Comparison of ENCODE assay signal across 39 mouse cellular contexts in genomic region chr6:89969013-89969412, GRCm38 (mm10). TPM values are rescaled to one million over a fixed set of nuclear protein-coding genes. Genes with fewer than 3 reads are reported as not detected.
"Had no signal": no experiment of that assay in that cellular context is flagged by ENCODE, and none has a peak within 500 bp of the region (broad histone marks: within the 10 kb centered on the region; RNA-seq: fewer than 3 reads in every experiment).

Gene Vmn1r46 (plus strand): TSS chr6:89969313.

- H3K4me3 ChIP-seq: limb, embryonic 10.5 days; limb, embryonic 12.5 days; limb, embryonic 13.5 days; limb, embryonic 15.5 days; liver, embryonic 12.5 days; liver, embryonic 13.5 days; liver, embryonic 15.5 days; lung, embryonic 15.5 days; megakaryocyte, embryonic 14.5 days; midbrain, embryonic 10.5 days; midbrain, embryonic 12.5 days; midbrain, embryonic 13.5 days; midbrain, embryonic 15.5 days; myocyte; neural tube, embryonic 12.5 days had no signal

- ATAC-seq: liver, embryonic 12.5 days; liver, postnatal 0 days; lung, postnatal 0 days; midbrain, embryonic 13.5 days; midbrain, embryonic 15.5 days; midbrain, embryonic 16.5 days had no signal

- H3K9me3 ChIP-seq: liver, embryonic 13.5 days; liver, embryonic 15.5 days; lung, embryonic 15.5 days had no signal

- H3K36me3 ChIP-seq: limb, embryonic 10.5 days; limb, embryonic 12.5 days; limb, embryonic 13.5 days; limb, embryonic 15.5 days; liver, embryonic 12.5 days; liver, embryonic 13.5 days; liver, embryonic 15.5 days; lung, embryonic 15.5 days; midbrain, embryonic 10.5 days; midbrain, embryonic 12.5 days; midbrain, embryonic 13.5 days; midbrain, embryonic 15.5 days; neural tube, embryonic 12.5 days had no signal

- H3K27ac ChIP-seq: limb, embryonic 10.5 days; limb, embryonic 12.5 days; limb, embryonic 13.5 days; limb, embryonic 15.5 days; liver, embryonic 12.5 days; liver, embryonic 13.5 days; liver, embryonic 14.5 days; liver, embryonic 15.5 days; lung, embryonic 15.5 days; macrophage; midbrain, embryonic 10.5 days; midbrain, embryonic 12.5 days; midbrain, embryonic 13.5 days; midbrain, embryonic 15.5 days; neural tube, embryonic 12.5 days had no signal

- H3K4me1 ChIP-seq: limb, embryonic 10.5 days; limb, embryonic 12.5 days; limb, embryonic 13.5 days; limb, embryonic 15.5 days; liver, embryonic 12.5 days; liver, embryonic 13.5 days; liver, embryonic 15.5 days; lung, embryonic 15.5 days; megakaryocyte, embryonic 14.5 days; midbrain, embryonic 10.5 days; midbrain, embryonic 12.5 days; midbrain, embryonic 13.5 days; midbrain, embryonic 15.5 days; neural tube, embryonic 12.5 days had no signal

- H3K4me2 ChIP-seq: limb, embryonic 12.5 days; limb, embryonic 13.5 days; limb, embryonic 15.5 days; liver, embryonic 11.5 days; liver, embryonic 12.5 days; liver, embryonic 13.5 days; liver, embryonic 15.5 days; lung, embryonic 14.5 days; lung, embryonic 15.5 days; midbrain, embryonic 11.5 days; midbrain, embryonic 12.5 days; midbrain, embryonic 13.5 days; midbrain, embryonic 15.5 days; neural tube, embryonic 12.5 days had no signal

- DNase-seq: left cerebral cortex, postnatal 4 days; liver; liver, embryonic 13.5 days; liver, postnatal 0 days; lung, adult 18-20 months; lung, adult 2 months; lung, embryonic 14.5 days; lung, postnatal 10 days; lung, postnatal 14 days; lung, postnatal 36 days; lung, postnatal 4 days; midbrain, embryonic 14.5 days had no signal

- H3K27me3 ChIP-seq: limb, embryonic 12.5 days; limb, embryonic 13.5 days; limb, embryonic 15.5 days; liver, embryonic 12.5 days; liver, embryonic 13.5 days; liver, embryonic 15.5 days; lung, embryonic 15.5 days; megakaryocyte, embryonic 14.5 days; midbrain, embryonic 12.5 days; midbrain, embryonic 13.5 days; midbrain, embryonic 15.5 days; neural tube, embryonic 12.5 days had no signal

- H3K9ac ChIP-seq: limb, embryonic 12.5 days; limb, embryonic 13.5 days; limb, embryonic 15.5 days; liver, embryonic 12.5 days; liver, embryonic 13.5 days; liver, embryonic 14.5 days; liver, embryonic 15.5 days; liver, postnatal 0 days; lung, embryonic 14.5 days; lung, embryonic 15.5 days; midbrain, embryonic 12.5 days; midbrain, embryonic 13.5 days; midbrain, embryonic 15.5 days; neural tube, embryonic 12.5 days had no signal

RNA-seq across cellular contexts. Expression of gene Vmn1r46, which starts in this region (rescaled TPM):
- polyA plus RNA-seq: limb, embryonic 10.5 days; limb, embryonic 11.5 days; limb, embryonic 12.5 days; limb, embryonic 13.5 days; limb, embryonic 14.5 days; limb, embryonic 15.5 days; liver, adult 2 months; liver, embryonic 11.5 days; liver, embryonic 12.5 days; liver, embryonic 13.5 days; liver, embryonic 14.5 days; liver, embryonic 15.5 days; liver, embryonic 16.5 days; liver, postnatal 0 days; lung, adult 2 months; lung, embryonic 14.5 days; lung, embryonic 15.5 days; lung, embryonic 16.5 days; lung, postnatal 0 days; macrophage; midbrain, embryonic 10.5 days; midbrain, embryonic 11.5 days; midbrain, embryonic 12.5 days; midbrain, embryonic 13.5 days; midbrain, embryonic 14.5 days; midbrain, embryonic 15.5 days; midbrain, embryonic 16.5 days; midbrain, postnatal 0 days; myocyte; neural tube, embryonic 11.5 days; neural tube, embryonic 12.5 days had no signal
